Mouse (Mus musculus) bone marrow, adult 2 months (tissue): ENCODE results near the gene C1qc. TPM values are rescaled to one million over a fixed set of nuclear protein-coding genes. Genes with fewer than 3 reads are reported as not detected.

Experiments
- H3K27ac ChIP-seq: fragments of 200-500 bp; 2 replicates; pipeline ENCODE4 v1.5.1; 2012; ENCODE audit warnings: low read depth, mild to moderate bottlenecking, control low read depth, inconsistent platforms, low read length; ENCODE audit not compliant: control insufficient read depth, poor library complexity, insufficient read depth
- H3K4me1 ChIP-seq: fragments of 200-500 bp; 2 replicates; pipeline ENCODE4 v1.6.1; 2011; ENCODE audit warnings: low read length; ENCODE audit not compliant: control insufficient read depth, insufficient read depth
- H3K4me3 ChIP-seq: fragments of 200-500 bp; replicated peaks from 2 replicates; pipeline ENCODE3; 2011; ENCODE audit warnings: mild to moderate bottlenecking, low read depth, low read length, control low read depth; ENCODE audit not compliant: control insufficient read depth
- CTCF ChIP-seq: fragments of 200-500 bp; IDR thresholded peaks from 2 replicates; pipeline ENCODE4 v1.5.1; 2011; ENCODE audit warnings: low read length, control low read depth; ENCODE audit not compliant: control insufficient read depth, insufficient read depth
- POLR2A ChIP-seq: fragments of 200-500 bp; IDR thresholded peaks from 2 replicates; pipeline ENCODE4 v1.6.1; 2011; ENCODE audit warnings: low read depth, mild to moderate bottlenecking, control low read depth, low read length, borderline replicate concordance; ENCODE audit not compliant: control insufficient read depth
- WGBS: fragments of 180-500 bp; shearing (Covaris S2); methylation state at CpG from one replicate; pipeline ENCODE4 v1.1.7; 2018; 5-methylcytosine and 5-hydroxymethylcytosine counted together
- polyA plus RNA-seq: library from polyadenylated mRNA; stranded (reverse); fragments of >200 nt; gene quantifications from 2 replicates; pipeline ENCODE4 v1.2.4, GENCODE M21; 2011; ENCODE audit warnings: low replicate concordance; ENCODE audit not compliant: missing spikeins, insufficient read depth, insufficient read length

Gene C1qc
- polyA plus RNA-seq, 1 experiment: 70.3 TPM

GRCm38 (mm10) chr4:136899154-136899553, 6.3 kb upstream of the C1qc start:
- TF ChIP-seq POLR2A (no peak), CTCF (0 out of 2 replicates have a peak, but pooled peaks have one; percentile 23)

DNA sequence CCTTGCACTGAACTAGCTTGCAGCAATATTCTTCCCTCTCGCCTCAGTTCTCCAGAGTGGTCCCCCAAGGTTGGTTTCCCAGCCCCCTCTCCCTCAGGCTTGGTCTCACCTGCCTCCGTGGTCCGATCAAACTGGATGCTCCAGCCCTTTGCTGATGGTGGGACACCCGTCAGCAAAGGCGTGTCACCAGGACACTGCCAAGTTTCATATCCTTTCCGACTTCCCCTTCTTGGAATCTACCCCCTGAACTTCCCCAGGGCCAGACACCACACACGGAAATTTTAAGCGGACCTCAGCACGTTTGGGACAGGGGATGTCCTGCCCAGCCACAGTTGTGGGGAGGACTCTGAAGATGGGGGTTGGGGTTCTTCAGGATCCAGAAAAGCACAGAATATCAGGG, 5.8 kb upstream of the C1qc start, which contains the start of gene C1qa:
TSS of gene C1qa (minus strand) at position 167 of the 400 bp plus-strand sequence.
- Histone ChIP-seq H3K4me3 (peak within 1 kb of the TSS; percentile 14), H3K27ac (0 out of 2 replicates have a peak within 1 kb of the TSS, but pooled peaks have one; percentile 28), H3K4me1 (no peaks in the 10 kb centered on the region)
- no peak for TF ChIP-seq POLR2A
- TF ChIP-seq CTCF: no peak
- WGBS: 56% methylated on average over 9 of the region's 9 CpGs

More at GRCm38 (mm10) chr4:136899154-136899553, 6.3 kb upstream of the C1qc start:
- Histone ChIP-seq H3K4me1 (no peaks in the 10 kb centered on the region), H3K4me3 (no peak overlapping the region), H3K27ac (no peak overlapping the region)
- 55% methylated on average over 7 of the region's 7 CpGs for WGBS

GRCm38 (mm10) chr4:136898084-136898598, 5.3 kb upstream of the C1qc start:
- Histone ChIP-seq H3K27ac (0 out of 2 replicates have a peak overlapping the region, but pooled peaks have one; percentile 28), H3K4me3 (no peak overlapping the region)
- WGBS: 71% methylated on average over 9 of the region's 9 CpGs

GRCm38 (mm10) chr4:136896461-136896860, 3.6 kb upstream of the C1qc start:
- Histone ChIP-seq H3K4me1 (no peaks in the 10 kb centered on the region), H3K27ac (no peak overlapping the region), H3K4me3 (no peak overlapping the region)
- TF ChIP-seq CTCF (no peak), POLR2A (no peak)
- WGBS: 31% methylated on average over 10 of the region's 10 CpGs

More at GRCm38 (mm10) chr4:136898084-136898598, 5.3 kb upstream of the C1qc start:
- TF ChIP-seq CTCF (no peak), POLR2A (no peak)
- H3K4me1 ChIP-seq: no peaks in the 10 kb centered on the region

DNA sequence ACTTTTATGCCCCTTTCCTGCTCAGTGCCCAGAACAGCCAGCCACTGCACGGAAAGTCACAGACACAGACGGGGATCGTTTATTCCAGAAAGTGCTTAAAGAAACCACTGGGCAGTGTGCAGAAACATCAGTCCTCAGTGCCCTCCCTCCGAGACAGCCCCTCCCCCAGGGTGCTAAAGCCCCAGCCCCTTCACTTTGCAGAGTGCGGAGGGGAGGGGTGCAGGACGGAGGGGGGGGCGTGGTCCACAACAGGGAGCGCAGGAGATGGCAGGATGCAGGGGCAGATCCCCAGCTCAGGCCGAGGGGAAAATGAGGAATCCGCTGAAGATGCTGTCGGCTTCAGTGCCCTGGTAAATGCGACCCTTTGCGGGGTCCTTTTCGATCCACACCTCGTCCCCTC, 3.0 kb upstream of the C1qc start:
- 15% methylated on average over 15 of the region's 15 CpGs for WGBS
- Histone ChIP-seq H3K27ac (no peak overlapping the region), H3K4me1 (no peaks in the 10 kb centered on the region), H3K4me3 (no peak overlapping the region)
- TF ChIP-seq POLR2A: no peak
- TF ChIP-seq CTCF: no peak

DNA sequence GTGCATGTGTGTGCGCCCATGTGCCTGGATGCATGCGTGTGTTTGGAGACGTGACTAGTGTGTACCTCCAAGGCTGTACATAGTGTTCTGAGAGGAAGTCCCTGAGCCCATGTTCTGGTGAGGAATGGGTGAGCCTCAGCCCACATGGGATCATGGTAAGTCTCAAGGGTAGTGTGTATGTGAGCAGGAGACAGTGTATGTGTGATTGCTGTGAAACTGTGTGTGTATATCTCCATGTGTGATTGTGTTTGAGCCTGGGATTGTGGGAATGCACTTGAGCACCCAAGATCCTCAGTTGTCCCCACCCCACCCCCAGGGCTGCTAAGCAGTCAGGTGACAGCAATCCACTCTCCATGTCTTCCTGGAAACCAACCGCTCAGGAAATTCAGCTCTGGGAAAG, 2.0 kb upstream of the C1qc start:
- Histone ChIP-seq H3K4me3 (no peak overlapping the region), H3K27ac (no peak overlapping the region), H3K4me1 (no peaks in the 10 kb centered on the region)
- WGBS: 54% methylated on average over 4 of the region's 4 CpGs
- TF ChIP-seq POLR2A (no peak), CTCF (no peak)

DNA sequence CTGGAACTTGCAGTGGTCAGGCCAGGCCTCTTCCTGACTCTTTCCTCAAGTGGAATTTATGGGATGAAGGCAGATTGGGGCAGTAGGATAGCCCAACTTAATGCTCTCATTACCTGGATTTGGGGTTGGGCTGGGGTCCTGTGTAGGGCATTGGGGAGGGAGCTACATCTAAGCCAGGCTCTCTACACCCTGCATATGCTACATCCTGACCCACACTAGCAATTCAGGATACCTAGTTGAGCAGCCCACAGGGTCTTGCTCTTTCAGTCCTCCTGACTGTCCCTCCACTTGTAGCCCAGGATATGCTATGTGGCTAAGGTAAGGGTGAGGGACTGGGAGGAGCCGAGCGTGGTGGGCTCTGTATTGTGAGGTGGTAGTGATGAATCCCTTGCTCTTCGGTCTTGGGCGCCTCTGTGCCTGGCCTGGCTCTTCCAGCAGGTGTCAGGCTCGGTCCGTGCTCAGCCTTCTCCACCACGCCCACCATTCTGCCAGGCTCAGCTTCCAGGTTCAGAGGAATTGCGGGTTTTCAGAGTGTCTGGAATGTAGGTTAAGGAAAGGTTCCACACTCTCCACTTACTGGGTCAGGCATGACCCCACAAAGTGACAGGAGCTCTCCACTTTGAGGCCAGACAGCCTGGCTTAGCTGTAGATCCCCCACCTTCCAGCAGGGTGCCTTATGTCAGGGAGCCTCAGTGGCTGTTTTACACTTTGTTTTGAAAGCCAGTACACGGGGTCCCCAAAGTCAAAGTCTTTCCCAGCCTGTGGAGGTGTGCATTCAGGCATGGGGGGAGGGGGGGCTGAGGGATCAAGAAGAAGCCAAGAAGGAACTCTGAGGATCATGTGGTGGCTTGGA, 1.1 kb upstream of the C1qc start:
- H3K4me1 ChIP-seq: no peaks in the 10 kb centered on the region
- WGBS: 4% methylated on average over 9 of the region's 9 CpGs
- no peak overlapping the region for H3K27ac ChIP-seq
- H3K4me3 ChIP-seq: no peak overlapping the region
- TF ChIP-seq POLR2A (no peak), CTCF (peak; percentile 29; the same call in 1 of the 2 replicates)

GRCm38 (mm10) chr4:136892371-136892770, 494 bp downstream of the C1qc start:
- WGBS: 46% methylated on average over 7 of the region's 7 CpGs
- H3K4me3 ChIP-seq: no peak overlapping the region
- H3K4me1 ChIP-seq: no peaks in the 10 kb centered on the region
- TF ChIP-seq POLR2A: no peak
- TF ChIP-seq CTCF: no peak
- peak overlapping the region; percentile 4; the same call in 1 of the 2 replicates for H3K27ac ChIP-seq

- no peak overlapping the region for H3K27ac ChIP-seq
- TF ChIP-seq CTCF: no peak
- no peak for TF ChIP-seq POLR2A
- no peak overlapping the region for H3K4me3 ChIP-seq
- H3K4me1 ChIP-seq: no peaks in the 10 kb centered on the region
- whole genome bisulfite sequencing: 68% methylated on average over 4 of the region's 4 CpGs
These were observed 1.8 kb downstream of the C1qc start for GRCm38 (mm10) chr4:136891115-136891514.
